Mouse (Mus musculus) neural tube, embryonic 10.5 days (tissue): Measurements from ENCODE around the gene Mrpl20.
A peak's percentile ranks its signal among the peaks of the same experiment; 100 is the strongest.

ENCODE experiments used
- DNase-seq: peaks from one replicate; pipeline ENCODE4 v3.0.0-alpha.2; 2017; ENCODE audit warnings: low spot score; ENCODE audit errors: extremely low spot score

Gene Mrpl20

GRCm38 (mm10) chr4:155831205-155831766 is 28.6 kb downstream of the Mrpl20 start, which contains the start of gene Aurkaip1:
Gene Aurkaip1, plus strand, starts transcription at chr4:155831272.
- peak; percentile 97 for DNase-seq

GRCm38 (mm10) chr4:155831831-155832230 is 29.2 kb downstream of the Mrpl20 start:
- DNase-seq, result no peak

- no peak for DNase-seq
These were observed 29.6 kb downstream of the Mrpl20 start for GRCm38 (mm10) chr4:155832321-155832720.

GRCm38 (mm10) chr4:155833234-155833633 is 30.6 kb downstream of the Mrpl20 start:
- DNase-seq, result no peak

GRCm38 (mm10) chr4:155833836-155834235 is 31.2 kb downstream of the Mrpl20 start:
- peak; percentile 65 for DNase-seq

GRCm38 (mm10) chr4:155837404-155838010 is 34.8 kb downstream of the Mrpl20 start:
- no peak for DNase-seq

GRCm38 (mm10) chr4:155838187-155839153 is 35.8 kb downstream of the Mrpl20 start:
- no peak for DNase-seq

- peak; percentile 81 for DNase-seq
These were observed 36.8 kb downstream of the Mrpl20 start, which contains the start of gene Mxra8 for GRCm38 (mm10) chr4:155839483-155839910. Gene Mxra8, plus strand, starts transcription at chr4:155839680.

GRCm38 (mm10) chr4:155840076-155841002 is 37.7 kb downstream of the Mrpl20 start:
- DNase-seq, result peak; percentile 36

GRCm38 (mm10) chr4:155841003-155841454 is 38.4 kb downstream of the Mrpl20 start:
- DNase-seq, result peak; percentile 58

- DNase-seq, result no peak
These were observed 39.1 kb downstream of the Mrpl20 start for GRCm38 (mm10) chr4:155841651-155842270.

- DNase-seq, result no peak
These were observed 40.6 kb downstream of the Mrpl20 start for GRCm38 (mm10) chr4:155843231-155843630.

GRCm38 (mm10) chr4:155846871-155847578 is 44.3 kb downstream of the Mrpl20 start, which contains the start of gene Dvl1:
Gene Dvl1, plus strand, starts transcription at chr4:155847402.
- DNase-seq, result peak; percentile 96

- DNase-seq, result peak; percentile 69
These were observed 45.1 kb downstream of the Mrpl20 start for GRCm38 (mm10) chr4:155847591-155848352.

GRCm38 (mm10) chr4:155848434-155849095 is 45.9 kb downstream of the Mrpl20 start:
- no peak for DNase-seq

GRCm38 (mm10) chr4:155849391-155849790 is 46.7 kb downstream of the Mrpl20 start:
- no peak for DNase-seq

- DNase-seq, result no peak
These were observed 47.2 kb downstream of the Mrpl20 start for GRCm38 (mm10) chr4:155849792-155850451.

- no peak for DNase-seq
These were observed 48.7 kb downstream of the Mrpl20 start for GRCm38 (mm10) chr4:155851368-155851767.
